Mouse (Mus musculus) stomach, postnatal 0 days (tissue): ENCODE measurements around the gene Papss1. TPM values are rescaled to one million over a fixed set of nuclear protein-coding genes. Genes with fewer than 3 reads are reported as not detected.

ENCODE experiments used
- ATAC-seq: fragments of 200-750 bp; cut with Nextera tagmentation; 2 replicates; pipeline ENCODE4 v1.8.0; 2017; ENCODE audit not compliant: low FRiP score, low TSS enrichment
- DNase-seq: peaks from one replicate; pipeline ENCODE4 v3.0.0-alpha.2; 2016; ENCODE audit warnings: low spot score
- H3K27ac ChIP-seq: fragments of 300-500 bp; sonication (generic); replicated peaks from 2 replicates; pipeline ENCODE4 v1.5.1; 2014; ENCODE audit warnings: mild to moderate bottlenecking, control low read depth
- H3K27me3 ChIP-seq: fragments of 300-500 bp; sonication (generic); 2 replicates; pipeline ENCODE4 v1.6.1; 2014; ENCODE audit warnings: low read length; ENCODE audit not compliant: control insufficient read depth, insufficient read depth
- H3K36me3 ChIP-seq: fragments of 300-500 bp; sonication (generic); 2 replicates; pipeline ENCODE4 v1.6.1; 2014; ENCODE audit warnings: low read length, mixed read lengths; ENCODE audit not compliant: control insufficient read depth, insufficient read depth
- H3K4me1 ChIP-seq: fragments of 300-500 bp; sonication (generic); replicated peaks from 2 replicates; pipeline ENCODE4 v1.6.1; 2014; ENCODE audit warnings: antibody characterized with exemption; ENCODE audit not compliant: control insufficient read depth, insufficient read depth
- H3K4me2 ChIP-seq: fragments of 300-500 bp; sonication (generic); replicated peaks from 2 replicates; pipeline ENCODE4 v1.6.1; 2014; ENCODE audit warnings: low read depth, mild to moderate bottlenecking, control low read depth, moderate library complexity
- H3K4me3 ChIP-seq: fragments of 300-500 bp; sonication (generic); 2 replicates; pipeline ENCODE4 v1.5.1; 2014; ENCODE audit warnings: low read depth, low read length, control low read depth
- H3K9ac ChIP-seq: fragments of 300-500 bp; sonication (generic); 2 replicates; pipeline ENCODE4 v1.6.1; 2014; ENCODE audit warnings: mild to moderate bottlenecking, low read length, control low read depth, mixed read lengths
- H3K9me3 ChIP-seq: fragments of 300-500 bp; sonication (generic); 2 replicates; pipeline ENCODE4 v1.6.1; 2016; ENCODE audit warnings: low read length; ENCODE audit not compliant: control insufficient read depth
- CTCF ChIP-seq: IDR thresholded peaks from 2 replicates; pipeline ENCODE4 v1.5.1; 2016; ENCODE audit warnings: antibody characterized with exemption, low read depth, mild to moderate bottlenecking, moderate library complexity
- EP300 ChIP-seq: optimal IDR thresholded peaks from 2 replicates; pipeline ENCODE3; 2016; ENCODE audit warnings: antibody characterized with exemption
- WGBS: fragments of 180-500 bp; shearing (Covaris S2); extraction: QIAGEN DNeasy Blood & Tissue Kit; methylation state at CpG from one replicate; pipeline ENCODE4 v1.1.7; 2014; 5-methylcytosine and 5-hydroxymethylcytosine counted together
- polyA plus RNA-seq: library from polyadenylated mRNA; unstranded; fragments of >200 nt; fragmentation: Nextera tagmentation; extraction: Ambion mirVana; gene quantifications from 2 replicates; pipeline ENCODE4 v1.2.1, GENCODE M21; 2015

The Papss1 gene
- polyA plus RNA-seq, 1 experiment from 2014 or later, result 56.6 TPM

DNA sequence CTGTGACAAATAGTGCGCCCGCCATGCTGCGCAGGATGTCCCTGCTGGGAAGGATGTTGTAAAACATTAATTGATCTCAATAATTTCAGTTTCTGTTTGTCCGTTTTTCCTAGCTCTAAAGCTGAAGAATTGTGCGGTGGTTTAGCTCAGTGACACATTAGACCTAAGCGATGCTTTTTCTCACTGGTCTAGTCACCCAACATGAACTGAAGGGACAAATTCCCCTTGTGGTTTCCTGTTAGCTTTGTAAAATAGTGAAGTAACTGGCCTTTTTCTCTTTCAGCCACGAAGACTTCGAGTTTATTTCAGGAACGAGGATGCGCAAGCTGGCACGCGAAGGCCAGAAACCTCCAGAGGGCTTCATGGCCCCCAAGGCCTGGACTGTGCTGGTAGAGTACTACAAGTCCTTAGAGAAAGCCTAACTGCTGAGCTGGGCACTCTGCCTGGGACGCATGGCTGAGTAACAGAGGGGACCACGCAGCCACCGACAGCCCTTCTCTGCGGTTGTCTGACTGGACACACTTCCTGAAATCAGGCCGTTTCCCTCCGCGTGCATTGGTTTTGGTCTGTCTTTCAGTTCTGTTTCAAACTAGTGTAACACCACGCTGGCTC, 78.2 kb downstream of the Papss1 start:
- H3K4me3 ChIP-seq, result no peak overlapping the region
- no peaks in the 10 kb centered on the region for H3K4me1 ChIP-seq
- no peaks in the 10 kb centered on the region for H3K9me3 ChIP-seq
- H3K4me2 ChIP-seq, result no peak overlapping the region
- H3K27ac ChIP-seq, result no peak overlapping the region
- peaks cover 5% of the 10 kb centered on the region for H3K36me3 ChIP-seq
- no peak overlapping the region for H3K9ac ChIP-seq
- no peak for TF ChIP-seq EP300
- no peak for TF ChIP-seq CTCF
- 89% methylated on average over 20 of the region's 20 CpGs for WGBS
- no peaks in the 10 kb centered on the region for H3K27me3 ChIP-seq
- DNase-seq, result no peak
- ATAC-seq, result no peak

DNA sequence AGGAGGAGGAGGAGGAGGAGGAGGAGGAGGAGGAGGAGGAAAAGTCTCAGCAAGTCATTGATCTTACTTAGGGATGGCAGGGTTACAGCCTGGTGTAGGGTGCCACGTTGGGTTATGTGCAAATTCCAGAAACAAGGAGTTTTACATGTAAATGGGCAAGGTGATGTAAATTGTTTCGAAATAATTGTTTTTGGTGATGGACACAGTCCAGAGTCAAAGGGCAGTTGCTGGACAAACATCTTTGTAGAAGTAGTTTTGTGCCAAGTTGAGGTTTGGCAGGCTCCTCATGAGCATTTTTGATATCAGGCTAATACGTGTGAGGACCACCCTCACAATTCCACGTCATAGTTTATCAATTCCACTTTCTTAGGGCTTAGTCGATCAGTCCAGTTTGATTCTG, 80.6 kb downstream of the Papss1 start:
- TF ChIP-seq EP300, result no peak
- TF ChIP-seq CTCF, result no peak
- DNase-seq, result no peak
- H3K27me3 ChIP-seq, result no peaks in the 10 kb centered on the region
- peaks cover 5% of the 10 kb centered on the region for H3K36me3 ChIP-seq
- ATAC-seq, result no peak
- H3K4me2 ChIP-seq, result no peak overlapping the region
- no peaks in the 10 kb centered on the region for H3K4me1 ChIP-seq
- no peak overlapping the region for H3K9ac ChIP-seq
- WGBS, result 81% methylated on average over 5 of the region's 5 CpGs
- no peak overlapping the region for H3K27ac ChIP-seq
- no peak overlapping the region for H3K4me3 ChIP-seq
- no peaks in the 10 kb centered on the region for H3K9me3 ChIP-seq

DNA sequence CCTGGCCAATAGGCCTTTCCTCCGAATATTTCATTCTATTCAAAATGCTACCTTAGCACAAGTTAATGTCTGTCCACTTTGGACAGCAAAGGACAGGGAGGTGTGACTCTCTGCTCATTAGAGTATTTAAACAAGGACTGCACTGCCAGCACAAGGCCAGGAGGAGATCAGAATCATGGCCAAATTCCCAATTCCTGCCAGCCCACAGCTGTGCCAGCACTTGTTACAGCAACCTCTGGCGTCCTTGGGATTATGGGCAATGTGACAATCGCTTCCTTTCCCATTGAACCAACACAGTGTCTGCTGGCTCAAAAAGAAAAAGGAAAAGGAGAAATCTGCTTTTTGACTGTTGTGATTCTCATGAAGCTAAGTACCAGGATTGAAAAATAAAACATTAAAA, 89.8 kb downstream of the Papss1 start:
- DNase-seq (no peak), ATAC-seq (no peak)

DNA sequence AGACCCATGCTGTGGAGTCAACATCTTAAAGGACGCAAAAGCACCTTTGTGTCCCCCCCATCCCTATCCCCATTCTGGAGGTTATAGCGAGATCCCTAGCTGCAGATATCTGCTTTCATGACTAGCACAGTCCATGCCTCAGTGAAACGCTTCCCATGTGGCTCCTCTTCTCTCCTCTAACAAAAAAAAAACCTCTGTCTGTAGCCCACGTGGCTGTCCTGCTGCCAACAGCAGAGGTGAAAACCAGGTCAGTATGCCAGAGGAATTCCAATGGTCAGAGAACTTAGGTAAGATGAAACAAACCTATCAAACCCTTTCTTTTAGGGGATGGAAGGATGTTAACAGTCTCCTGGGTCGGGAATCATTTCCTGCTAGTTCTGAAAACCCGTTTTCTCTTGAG, 91.5 kb downstream of the Papss1 start:
- no peak for ATAC-seq
- no peak for DNase-seq
- 51% methylated on average over 6 of the region's 6 CpGs for whole genome bisulfite sequencing
- Histone ChIP-seq H3K9ac (no peak overlapping the region), H3K27me3 (no peaks in the 10 kb centered on the region), H3K4me3 (no peak overlapping the region), H3K27ac (no peak overlapping the region), H3K36me3 (no peaks in the 10 kb centered on the region), H3K4me1 (no peaks in the 10 kb centered on the region), H3K4me2 (no peak overlapping the region), H3K9me3 (no peaks in the 10 kb centered on the region)
- TF ChIP-seq EP300 (no peak), CTCF (no peak)

More for the DNA sequence above, 89.8 kb downstream of the Papss1 start:
- Histone ChIP-seq H3K36me3 (no peaks in the 10 kb centered on the region), H3K4me2 (no peak overlapping the region), H3K9ac (no peak overlapping the region), H3K9me3 (no peaks in the 10 kb centered on the region), H3K27me3 (no peaks in the 10 kb centered on the region), H3K4me1 (no peaks in the 10 kb centered on the region), H3K27ac (no peak overlapping the region), H3K4me3 (no peak overlapping the region)
- 94% methylated on average over 3 of the region's 3 CpGs for WGBS
- TF ChIP-seq EP300 (no peak), CTCF (no peak)

DNA sequence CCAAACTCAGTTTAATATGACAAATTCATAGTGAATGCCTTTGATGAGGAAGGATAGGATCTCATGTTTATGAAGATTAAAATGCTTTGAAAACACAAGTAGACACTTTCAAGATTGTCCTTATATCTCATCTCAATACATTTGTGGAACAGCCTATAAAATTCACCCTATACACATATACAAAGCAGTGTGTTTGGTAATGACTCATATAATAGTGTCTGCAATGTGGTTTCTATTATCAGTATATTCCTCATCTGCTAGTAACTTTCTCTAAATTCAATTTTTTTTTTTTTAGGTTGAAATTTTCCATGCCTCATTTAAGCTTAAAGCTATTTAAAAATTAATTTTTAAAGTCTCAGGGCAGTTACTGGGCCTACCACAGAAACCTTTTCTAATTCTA, 95.6 kb downstream of the Papss1 start:
- Histone ChIP-seq H3K36me3 (no peaks in the 10 kb centered on the region), H3K4me1 (no peaks in the 10 kb centered on the region), H3K4me3 (no peak overlapping the region), H3K4me2 (no peak overlapping the region), H3K9ac (no peak overlapping the region), H3K27ac (no peak overlapping the region), H3K9me3 (no peaks in the 10 kb centered on the region), H3K27me3 (no peaks in the 10 kb centered on the region)
- no peak for ATAC-seq
- TF ChIP-seq EP300 (no peak), CTCF (no peak)
- no peak for DNase-seq

DNA sequence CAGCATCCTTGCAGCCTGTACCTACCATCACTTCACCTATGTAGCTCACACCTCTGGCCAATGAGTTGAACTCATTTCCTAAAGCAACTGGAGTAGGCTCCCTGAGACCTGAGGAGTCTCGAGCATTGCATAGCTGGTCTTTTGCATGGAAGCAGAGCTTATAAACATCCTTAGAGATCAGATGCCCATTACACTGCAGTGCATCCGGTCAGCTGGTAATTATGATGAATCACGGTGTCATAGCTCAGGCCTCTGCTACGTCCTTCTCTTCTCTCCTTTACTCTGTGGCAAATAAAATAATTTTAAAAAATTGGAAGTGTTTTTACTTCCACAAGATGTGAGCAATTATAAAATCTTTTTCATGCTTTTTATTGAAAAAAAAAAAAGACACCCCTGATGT, 96.1 kb downstream of the Papss1 start:
- no peak overlapping the region for H3K9ac ChIP-seq
- no peaks in the 10 kb centered on the region for H3K9me3 ChIP-seq
- H3K27ac ChIP-seq, result no peak overlapping the region
- 68% methylated on average over 4 of the region's 4 CpGs for WGBS
- H3K36me3 ChIP-seq, result no peaks in the 10 kb centered on the region
- no peak overlapping the region for H3K4me2 ChIP-seq
- TF ChIP-seq EP300 (no peak), CTCF (no peak)
- H3K4me1 ChIP-seq, result no peaks in the 10 kb centered on the region
- ATAC-seq (no peak), DNase-seq (no peak)
- no peak overlapping the region for H3K4me3 ChIP-seq
- H3K27me3 ChIP-seq, result no peaks in the 10 kb centered on the region
